Mouse (Mus musculus): ENCODE data around the gene Ppp2r5c.

Gene Ppp2r5c

GRCm38 (mm10) chr12:110446290-110447170 lies at the start of gene Ppp2r5c:
Ppp2r5c (plus strand) TSS chr12:110447120.
- peak; percentile 92 for DNase-seq (ENCODE audit: low spot score)

DNA sequence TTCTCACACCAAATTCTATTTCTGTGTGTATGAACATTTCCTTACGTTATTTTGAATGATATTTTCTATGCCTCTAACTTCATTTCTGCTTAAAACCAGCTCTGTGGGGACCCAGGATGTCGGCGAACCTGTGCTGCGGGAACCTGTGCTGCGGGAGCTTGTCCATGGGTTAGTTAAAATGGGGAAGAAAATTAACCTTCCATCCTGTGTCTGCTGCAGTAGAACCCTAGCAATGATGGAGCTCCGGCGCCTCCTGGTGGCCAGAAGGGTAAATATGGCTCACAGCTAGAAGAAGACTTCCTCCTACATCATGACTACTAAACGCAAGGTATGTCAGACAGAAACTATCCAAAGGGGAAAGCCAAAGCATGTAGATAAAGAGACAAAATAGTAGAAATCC lies 48.6 kb upstream of the Ppp2r5c start:
- peak; percentile 61 for DNase-seq (ENCODE audit: low spot score)

- no peak for DNase-seq (ENCODE audit: low spot score)
Measured at GRCm38 (mm10) chr12:110399161-110399560, 47.8 kb upstream of the Ppp2r5c start.

- no peak for DNase-seq (ENCODE audit: low spot score)
Measured at GRCm38 (mm10) chr12:110400936-110401335, 46.0 kb upstream of the Ppp2r5c start.

DNA sequence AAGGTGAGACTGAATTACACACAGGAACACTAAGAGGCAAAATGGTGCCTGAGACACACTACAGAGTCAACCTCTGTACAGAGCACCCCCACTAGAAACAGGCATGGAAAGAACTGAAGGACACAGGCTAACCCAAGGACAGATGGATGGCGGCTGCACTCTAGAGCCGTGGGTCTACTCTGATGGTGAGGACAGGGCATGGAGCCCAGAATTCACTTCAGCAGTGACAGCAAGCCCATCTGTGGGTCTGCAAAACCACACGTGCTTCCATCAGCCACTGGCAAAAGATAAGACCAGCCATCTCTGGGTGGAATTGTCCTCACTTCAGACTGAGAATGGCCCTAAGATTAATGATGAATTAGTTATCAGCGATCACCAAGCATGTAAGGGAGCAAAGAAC lies 45.0 kb upstream of the Ppp2r5c start:
- DNase-seq (ENCODE audit: low spot score) = no peak

DNA sequence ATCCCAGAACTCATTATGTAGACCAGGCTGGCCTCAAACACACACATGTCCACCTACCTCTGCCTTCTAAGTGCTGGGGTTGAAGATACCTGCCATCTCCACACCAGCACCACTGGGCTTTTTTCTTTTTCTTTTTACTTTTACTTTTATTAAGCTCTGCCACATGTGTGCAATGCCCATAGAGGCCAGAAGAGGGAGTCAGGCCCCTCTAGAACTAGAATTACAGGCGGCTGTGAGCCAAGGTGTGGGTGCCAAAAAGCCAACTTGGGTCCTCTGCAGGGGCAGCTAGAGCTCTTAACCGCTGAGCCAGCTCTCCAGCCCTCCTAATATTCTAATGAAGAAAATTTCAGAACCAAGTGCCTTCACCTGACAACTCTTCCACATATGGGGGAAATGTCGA lies 30.7 kb upstream of the Ppp2r5c start:
- DNase-seq (ENCODE audit: low spot score) = no peak

DNA sequence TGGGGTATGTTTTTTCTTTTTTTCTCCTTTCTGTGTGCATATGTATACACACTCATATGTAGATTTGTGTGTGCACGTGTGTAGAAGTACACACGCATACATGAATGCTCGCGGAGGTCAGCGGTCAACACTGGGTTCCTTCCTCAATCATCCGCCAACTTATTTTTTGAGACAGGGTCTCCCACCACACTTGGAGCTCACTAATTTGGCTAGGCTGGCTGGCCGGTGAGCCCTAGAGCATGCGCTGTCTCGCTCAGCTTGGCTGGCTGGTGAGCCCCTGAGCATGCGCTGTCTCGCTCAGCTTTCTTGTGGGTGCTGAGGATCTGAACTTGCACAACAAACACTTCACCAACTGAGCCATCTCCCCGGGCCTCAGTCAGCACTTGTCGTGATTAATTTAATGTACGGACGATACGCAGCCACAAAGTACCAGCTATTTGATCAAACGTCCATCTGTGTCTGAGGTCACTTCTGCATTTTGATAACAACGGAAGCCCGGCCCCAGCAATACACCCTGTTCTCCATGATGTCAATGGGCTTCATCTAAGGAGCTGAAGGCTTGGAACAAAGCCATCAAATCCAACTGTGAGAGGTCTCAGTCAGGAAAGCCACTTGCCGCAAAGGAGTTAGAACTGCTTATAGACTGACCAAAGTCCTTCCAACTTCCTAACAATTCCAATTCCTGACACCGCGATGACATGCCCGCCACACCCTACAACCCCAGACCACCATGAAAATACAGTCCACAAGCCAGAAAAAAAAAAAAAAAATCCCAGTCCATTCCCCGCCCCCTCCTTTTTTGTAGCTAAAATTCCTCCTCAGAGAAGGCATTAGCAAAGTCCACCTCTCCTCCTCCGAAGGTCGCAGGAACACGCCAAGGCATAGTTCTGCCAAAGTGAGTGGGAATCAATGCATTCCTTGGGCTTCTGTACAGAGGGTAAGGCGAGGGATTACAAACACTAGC lies 29.6 kb upstream of the Ppp2r5c start:
- no peak for DNase-seq (ENCODE audit: low spot score)

GRCm38 (mm10) chr12:110417987-110418734 lies 28.8 kb upstream of the Ppp2r5c start:
- no peak for DNase-seq (ENCODE audit: low spot score)

GRCm38 (mm10) chr12:110418735-110419350 lies 28.1 kb upstream of the Ppp2r5c start:
- peak; percentile 36 for DNase-seq (ENCODE audit: low spot score)

DNA sequence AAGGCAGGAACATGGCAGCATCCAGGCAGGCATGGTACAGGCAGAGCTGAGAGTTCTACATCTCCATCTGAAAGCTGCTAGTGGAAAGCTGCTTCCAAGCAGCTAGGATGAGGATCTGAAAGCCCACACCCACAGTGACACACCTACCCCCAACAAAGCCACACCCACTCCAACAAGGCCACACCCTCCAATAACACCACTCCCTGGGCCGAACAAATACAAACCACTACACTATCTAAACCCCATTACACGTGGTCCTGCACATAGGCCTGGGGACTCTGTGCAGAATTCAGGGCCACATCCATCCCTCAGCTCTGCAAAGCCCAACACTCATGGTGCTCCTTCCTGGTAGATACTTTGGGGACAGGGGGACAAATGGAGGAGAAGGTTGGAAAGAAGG lies 27.0 kb upstream of the Ppp2r5c start:
- no peak for DNase-seq (ENCODE audit: low spot score)

GRCm38 (mm10) chr12:110421361-110421760 lies 25.6 kb upstream of the Ppp2r5c start:
- no peak for DNase-seq (ENCODE audit: low spot score)

- DNase-seq (ENCODE audit: low spot score) = no peak
Measured at GRCm38 (mm10) chr12:110424008-110424704, 22.8 kb upstream of the Ppp2r5c start.

- DNase-seq (ENCODE audit: low spot score) = no peak
Measured at GRCm38 (mm10) chr12:110426417-110427010, 20.4 kb upstream of the Ppp2r5c start.

- DNase-seq (ENCODE audit: low spot score) = no peak
Measured at GRCm38 (mm10) chr12:110429340-110429973, 17.5 kb upstream of the Ppp2r5c start.

GRCm38 (mm10) chr12:110429990-110430389 lies 16.9 kb upstream of the Ppp2r5c start:
- DNase-seq (ENCODE audit: low spot score) = no peak

DNA sequence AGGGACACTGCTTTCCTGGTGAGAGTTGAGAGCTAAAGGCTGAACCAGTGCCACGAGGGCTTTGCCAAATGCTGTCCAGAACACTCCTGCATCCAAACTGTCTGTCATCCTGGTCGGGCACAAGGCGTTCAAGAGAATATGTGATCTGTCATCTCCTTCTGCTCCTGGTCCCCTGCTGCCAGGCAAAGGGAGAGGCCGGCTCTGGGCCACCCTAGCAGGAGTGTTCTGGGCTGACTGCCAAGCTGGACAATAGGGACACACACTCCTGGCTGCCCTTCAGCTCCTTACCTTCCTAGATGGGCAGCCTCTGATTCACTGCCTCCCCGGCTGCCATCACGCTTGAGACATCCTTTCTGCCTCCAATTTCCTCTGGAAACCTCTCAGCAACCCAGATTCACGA lies 15.1 kb upstream of the Ppp2r5c start:
- DNase-seq (ENCODE audit: low spot score) = peak; percentile 34

GRCm38 (mm10) chr12:110436638-110437366 lies 10.1 kb upstream of the Ppp2r5c start:
- no peak for DNase-seq (ENCODE audit: low spot score)

GRCm38 (mm10) chr12:110437367-110437703 lies 9.6 kb upstream of the Ppp2r5c start:
- DNase-seq (ENCODE audit: low spot score) = no peak

- DNase-seq (ENCODE audit: low spot score) = no peak
Measured at GRCm38 (mm10) chr12:110438367-110438973, 8.4 kb upstream of the Ppp2r5c start.
